Mouse (Mus musculus) cerebellum, postnatal 36 days (tissue): ENCODE results near the gene Snrk.
"Not testable (repeated sequence)": the region's sequence is repeated elsewhere in the genome, so short reads cannot be mapped to it uniquely, and the experiment has no call there.

Experiments
- DNase-seq, 2 experiments: peaks; one replicate each; pipeline ENCODE4 v3.0.0; 2021 to 2022; ENCODE audit warnings: mixed read lengths in 2 of 2

The Snrk gene

GRCm38 (mm10) chr9:122146124-122146870, 29.2 kb downstream of the Snrk start:
- no peak for DNase-seq

- DNase-seq, result no peak
Observed at GRCm38 (mm10) chr9:122148356-122148755, 31.3 kb downstream of the Snrk start.

- DNase-seq, result no peak
Observed at GRCm38 (mm10) chr9:122149997-122150826, 33.1 kb downstream of the Snrk start.

GRCm38 (mm10) chr9:122152063-122152462, 35.0 kb downstream of the Snrk start:
- no peak for DNase-seq

- no peak for DNase-seq
Observed at GRCm38 (mm10) chr9:122152501-122152900, 35.4 kb downstream of the Snrk start.

- DNase-seq, result no peak
Observed at GRCm38 (mm10) chr9:122153436-122153835, 36.4 kb downstream of the Snrk start.

GRCm38 (mm10) chr9:122155193-122155592, 38.1 kb downstream of the Snrk start:
- no peak for DNase-seq

GRCm38 (mm10) chr9:122156389-122157078, 39.5 kb downstream of the Snrk start:
- no peak for DNase-seq

GRCm38 (mm10) chr9:122157079-122157441, 40.0 kb downstream of the Snrk start:
- peak in 1 of 2 experiments; percentile 32 for DNase-seq

- no peak for DNase-seq
Observed at GRCm38 (mm10) chr9:122164535-122164934, 47.5 kb downstream of the Snrk start.

- not testable (repeated sequence) for DNase-seq
Observed at GRCm38 (mm10) chr9:122167719-122168118, 50.7 kb downstream of the Snrk start.

GRCm38 (mm10) chr9:122169901-122170300, 52.8 kb downstream of the Snrk start:
- peak; percentile 78 to 79 for DNase-seq

GRCm38 (mm10) chr9:122172612-122173186, 55.6 kb downstream of the Snrk start:
- DNase-seq, result no peak

- peak; percentile 54 to 61 for DNase-seq
Observed at GRCm38 (mm10) chr9:122173405-122174233, 56.6 kb downstream of the Snrk start.

GRCm38 (mm10) chr9:122174723-122175122, 57.7 kb downstream of the Snrk start:
- no peak for DNase-seq

GRCm38 (mm10) chr9:122177256-122178220, 60.5 kb downstream of the Snrk start:
- DNase-seq, result no peak

- no peak for DNase-seq
Observed at GRCm38 (mm10) chr9:122178427-122178826, 61.4 kb downstream of the Snrk start.

- DNase-seq, result no peak
Observed at GRCm38 (mm10) chr9:122180105-122180504, 63.0 kb downstream of the Snrk start.

- DNase-seq, result no peak
Observed at GRCm38 (mm10) chr9:122183074-122183473, 66.0 kb downstream of the Snrk start.

- DNase-seq, result no peak
Observed at GRCm38 (mm10) chr9:122184329-122184728, 67.3 kb downstream of the Snrk start.

- peak; percentile 83 for DNase-seq
Observed at GRCm38 (mm10) chr9:122185061-122185460, 68.0 kb downstream of the Snrk start.
